Mouse (Mus musculus): ENCODE data around the gene Fhdc1.

Fhdc1 gene

GRCm38 (mm10) chr3:84480006-84480897 is at the start of gene Fhdc1:
TSS of gene Fhdc1 (minus strand) at chr3:84480429.
- DNase-seq (ENCODE audit: low spot score), result peak; percentile 60

- DNase-seq (ENCODE audit: low spot score), result no peak
These were observed 48.8 kb upstream of the Fhdc1 start for GRCm38 (mm10) chr3:84529021-84529420.

- DNase-seq (ENCODE audit: low spot score), result no peak
These were observed 44.7 kb upstream of the Fhdc1 start for GRCm38 (mm10) chr3:84524952-84525351.

GRCm38 (mm10) chr3:84516163-84516562 is 35.9 kb upstream of the Fhdc1 start:
- DNase-seq (ENCODE audit: low spot score), result no peak

GRCm38 (mm10) chr3:84512774-84513515 is 32.7 kb upstream of the Fhdc1 start:
- DNase-seq (ENCODE audit: low spot score), result peak; percentile 50

GRCm38 (mm10) chr3:84505193-84505592 is 25.0 kb upstream of the Fhdc1 start:
- no peak for DNase-seq (ENCODE audit: low spot score)

GRCm38 (mm10) chr3:84504291-84504690 is 24.1 kb upstream of the Fhdc1 start:
- DNase-seq (ENCODE audit: low spot score), result no peak

- DNase-seq (ENCODE audit: low spot score), result no peak
These were observed 21.9 kb upstream of the Fhdc1 start for GRCm38 (mm10) chr3:84502101-84502500.

GRCm38 (mm10) chr3:84500491-84500890 is 20.3 kb upstream of the Fhdc1 start:
- DNase-seq (ENCODE audit: low spot score), result no peak

GRCm38 (mm10) chr3:84497718-84498117 is 17.5 kb upstream of the Fhdc1 start:
- no peak for DNase-seq (ENCODE audit: low spot score)

GRCm38 (mm10) chr3:84492657-84493056 is 12.4 kb upstream of the Fhdc1 start:
- DNase-seq (ENCODE audit: low spot score), result no peak

- no peak for DNase-seq (ENCODE audit: low spot score)
These were observed 11.9 kb upstream of the Fhdc1 start for GRCm38 (mm10) chr3:84492148-84492547.

GRCm38 (mm10) chr3:84488716-84489115 is 8.5 kb upstream of the Fhdc1 start:
- DNase-seq (ENCODE audit: low spot score), result no peak

- no peak for DNase-seq (ENCODE audit: low spot score)
These were observed 4.7 kb upstream of the Fhdc1 start for GRCm38 (mm10) chr3:84484891-84485290.

- no peak for DNase-seq (ENCODE audit: low spot score)
These were observed 4.1 kb upstream of the Fhdc1 start for GRCm38 (mm10) chr3:84484333-84484732.

GRCm38 (mm10) chr3:84482121-84482520 is 1.9 kb upstream of the Fhdc1 start:
- DNase-seq (ENCODE audit: low spot score), result no peak

GRCm38 (mm10) chr3:84481104-84481503 is 875 bp upstream of the Fhdc1 start:
- DNase-seq (ENCODE audit: low spot score), result peak; percentile 71

GRCm38 (mm10) chr3:84479293-84480005 is 780 bp downstream of the Fhdc1 start:
- peak; percentile 57 for DNase-seq (ENCODE audit: low spot score)

GRCm38 (mm10) chr3:84478896-84479292 is 1.3 kb downstream of the Fhdc1 start:
- DNase-seq (ENCODE audit: low spot score), result no peak

GRCm38 (mm10) chr3:84478195-84478594 is 2.0 kb downstream of the Fhdc1 start:
- DNase-seq (ENCODE audit: low spot score), result peak; percentile 50

- no peak for DNase-seq (ENCODE audit: low spot score)
These were observed 2.7 kb downstream of the Fhdc1 start for GRCm38 (mm10) chr3:84477498-84477897.

- DNase-seq (ENCODE audit: low spot score), result no peak
These were observed 5.1 kb downstream of the Fhdc1 start for GRCm38 (mm10) chr3:84474981-84475775.
